Mouse (Mus musculus) lung, postnatal 0 days (tissue): ENCODE measurements around the gene Slc4a4.

Experiments
- CTCF ChIP-seq: IDR thresholded peaks from 2 replicates; pipeline ENCODE4 v1.5.1; 2016; ENCODE audit warnings: antibody characterized with exemption, mild to moderate bottlenecking
- EP300 ChIP-seq: IDR thresholded peaks from 2 replicates; pipeline ENCODE4 v1.6.1; 2016; ENCODE audit warnings: antibody characterized with exemption, mild to moderate bottlenecking, control low read depth

- no peak for TF ChIP-seq CTCF
- TF ChIP-seq EP300 = no peak
Observed at GRCm38 (mm10) chr5:89229606-89230005, 343.0 kb downstream of the Slc4a4 start.
